Mouse (Mus musculus) liver, adult (tissue): ENCODE results near the gene Hmga1.

Source experiments
- GATA4 ChIP-seq: IDR thresholded peaks from 2 replicates; pipeline ENCODE4 v1.6.1; 2014; ENCODE audit warnings: mild to moderate bottlenecking, low read length; ENCODE audit not compliant: insufficient replicate concordance

Gene Hmga1

DNA sequence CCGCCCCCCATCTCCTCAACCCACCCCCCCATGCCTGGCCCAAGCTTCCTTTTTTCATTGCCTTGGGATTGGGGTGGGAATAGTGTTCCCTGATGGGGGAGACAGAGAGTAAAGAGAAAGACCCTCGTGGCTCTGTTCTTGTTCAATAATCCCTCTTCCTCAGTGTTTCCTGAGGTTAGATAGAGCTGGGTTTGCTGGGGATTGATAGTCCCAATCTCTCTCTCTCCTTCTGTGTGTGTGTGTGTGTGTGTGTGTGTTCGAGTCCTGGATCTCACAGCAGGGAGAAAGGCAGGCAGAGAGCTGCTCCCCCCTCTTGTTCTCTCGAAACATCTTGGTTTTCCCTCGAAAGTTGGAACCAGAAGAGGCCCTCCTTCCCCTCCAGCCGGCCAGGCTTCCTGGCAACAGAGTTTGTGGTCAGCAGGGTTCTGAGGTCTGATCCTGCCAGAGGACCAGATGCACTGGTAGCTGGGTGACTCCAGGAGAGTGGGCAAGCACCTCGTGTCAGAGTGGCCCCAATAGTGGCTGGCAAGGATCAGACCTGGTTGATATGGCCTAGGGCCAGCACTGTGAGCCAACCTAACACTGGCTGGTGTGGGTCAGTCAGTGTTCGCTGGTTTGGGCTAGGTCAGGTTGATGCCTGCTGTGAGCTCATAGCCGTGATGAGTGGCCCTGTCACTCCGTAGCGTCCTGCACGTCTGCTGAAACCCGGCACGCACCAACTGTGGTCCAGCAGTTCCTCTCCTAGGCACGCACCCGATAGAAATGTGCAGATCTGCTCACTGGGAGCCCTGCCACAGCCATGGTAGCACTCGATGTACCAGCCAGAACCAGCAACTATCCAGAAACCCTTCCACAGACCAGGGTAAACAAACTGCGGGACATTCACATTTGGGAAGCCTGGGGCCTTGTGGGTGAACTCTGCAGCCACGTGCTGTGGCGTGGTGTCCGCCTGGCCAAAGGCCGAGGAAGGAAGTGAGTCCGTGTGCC is 3.8 kb upstream of the Hmga1 start:
- no peak for TF ChIP-seq GATA4

DNA sequence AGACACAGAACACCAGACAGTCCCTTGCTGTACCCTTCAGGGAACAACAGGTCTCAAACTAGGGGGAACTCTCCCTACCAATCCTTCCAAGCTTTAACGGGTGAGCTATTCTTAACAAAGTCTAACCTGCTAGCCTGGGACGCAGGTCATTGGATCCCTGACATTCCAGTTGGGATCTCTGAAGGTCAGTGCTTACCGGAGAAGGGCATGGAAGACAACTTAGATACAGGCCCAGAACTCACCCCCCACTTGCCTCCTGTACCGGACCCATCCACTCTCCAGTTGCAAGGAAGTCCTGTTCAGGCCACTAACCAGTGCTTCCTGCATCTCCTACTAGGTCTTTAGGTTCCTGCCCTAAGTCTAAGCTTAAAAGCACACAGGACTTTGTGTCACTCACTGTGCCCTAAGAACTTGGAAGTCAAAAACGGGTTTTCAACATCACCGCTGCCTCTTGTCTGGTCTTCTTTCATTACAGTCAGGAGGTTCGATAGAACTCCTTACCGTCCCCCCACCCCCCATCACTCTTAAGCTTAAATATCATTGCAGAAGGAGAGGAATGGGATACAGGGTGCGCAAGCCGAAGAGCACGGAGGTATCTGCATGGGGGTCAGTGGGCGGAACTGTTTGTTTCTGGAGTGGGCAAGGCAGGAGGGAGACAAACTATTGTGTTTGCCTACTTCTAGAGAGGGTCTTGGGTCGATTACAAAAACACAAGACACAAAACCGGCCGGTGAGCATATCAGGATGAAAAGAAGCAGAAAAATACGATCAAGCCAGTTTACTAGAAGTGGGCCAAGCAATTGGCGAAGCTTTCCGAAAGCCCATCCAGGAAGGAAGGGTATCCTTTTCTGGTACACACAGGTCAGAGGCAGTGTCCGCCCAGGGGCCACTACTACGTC is 2.0 kb upstream of the Hmga1 start:
- TF ChIP-seq GATA4, result no peak

GRCm38 (mm10) chr17:27555075-27555511 is 1.2 kb upstream of the Hmga1 start:
- no peak for TF ChIP-seq GATA4

GRCm38 (mm10) chr17:27555512-27556172 is 655 bp upstream of the Hmga1 start:
- no peak for TF ChIP-seq GATA4

DNA sequence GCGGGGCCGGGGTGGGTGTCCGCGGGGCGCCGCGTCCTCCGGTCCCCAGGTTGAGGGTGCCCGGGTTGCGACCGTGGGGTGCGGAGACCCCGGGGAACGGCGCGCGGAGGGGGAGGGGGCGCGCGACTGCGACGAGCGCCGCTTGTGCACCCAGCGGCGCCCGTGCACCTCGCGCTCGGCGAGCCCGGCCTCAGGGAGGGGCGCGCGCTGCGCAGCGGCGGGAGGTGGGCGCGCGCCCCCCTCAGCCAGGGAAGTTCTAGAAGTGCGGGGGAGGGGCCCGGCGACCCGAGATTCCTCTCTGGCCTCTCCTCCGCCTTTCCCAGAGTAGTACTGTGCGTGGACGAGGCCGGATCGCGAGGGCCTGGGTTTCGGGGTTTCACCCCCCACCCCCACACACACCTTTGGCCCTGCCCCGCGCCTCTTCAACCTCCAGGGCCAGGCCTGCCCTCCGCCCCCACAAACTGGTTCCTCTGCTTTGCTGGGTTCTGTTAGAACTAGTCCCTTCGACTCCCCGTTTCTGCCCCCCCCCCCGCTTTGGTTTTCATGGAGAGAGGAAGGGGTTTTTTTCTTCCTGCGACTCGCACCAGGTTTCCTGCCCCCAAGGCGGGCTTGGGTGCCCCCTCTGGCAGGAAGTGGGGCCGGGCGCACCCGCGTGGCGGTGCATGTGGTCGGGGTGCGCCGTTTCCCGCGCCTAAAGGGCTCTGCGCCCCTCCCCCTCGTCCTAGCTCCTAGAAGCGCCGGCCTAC is 1.1 kb downstream of the Hmga1 start:
- TF ChIP-seq GATA4, result no peak

DNA sequence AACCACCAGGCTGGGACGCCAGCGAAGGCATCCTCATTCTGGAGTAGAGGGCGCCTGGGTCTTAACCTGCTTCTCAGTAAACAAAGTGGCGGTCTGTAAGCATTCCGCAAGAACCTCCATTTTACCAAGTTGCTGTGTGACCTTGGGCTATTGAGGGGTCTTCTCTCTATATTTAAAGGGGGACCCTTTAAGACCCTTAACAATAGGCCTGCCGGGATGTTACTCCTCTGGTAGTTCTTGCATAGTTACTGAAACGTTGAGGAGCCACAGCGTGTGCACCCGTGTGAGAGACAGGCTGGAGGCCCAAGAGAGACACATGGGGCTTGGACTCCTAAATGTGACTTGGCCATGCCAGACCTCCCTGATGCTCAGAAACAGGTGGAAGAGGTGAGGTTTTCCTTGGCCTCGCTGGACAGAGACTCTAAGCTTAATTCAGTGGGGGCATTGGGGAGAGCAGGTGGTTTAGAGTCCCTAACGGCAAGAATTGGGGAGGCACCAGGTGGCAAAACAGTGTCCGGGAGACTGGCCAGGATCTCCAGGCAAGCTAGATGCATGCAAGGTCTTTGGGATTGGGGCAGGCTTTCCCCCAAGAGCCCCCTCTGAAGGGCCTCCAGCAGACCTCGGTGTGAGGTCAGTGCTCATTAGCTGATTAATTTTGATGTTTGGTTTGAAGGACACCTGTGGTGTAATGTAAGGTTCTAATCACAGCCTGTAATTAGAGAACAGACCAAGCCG is 1.8 kb downstream of the Hmga1 start:
- no peak for TF ChIP-seq GATA4

DNA sequence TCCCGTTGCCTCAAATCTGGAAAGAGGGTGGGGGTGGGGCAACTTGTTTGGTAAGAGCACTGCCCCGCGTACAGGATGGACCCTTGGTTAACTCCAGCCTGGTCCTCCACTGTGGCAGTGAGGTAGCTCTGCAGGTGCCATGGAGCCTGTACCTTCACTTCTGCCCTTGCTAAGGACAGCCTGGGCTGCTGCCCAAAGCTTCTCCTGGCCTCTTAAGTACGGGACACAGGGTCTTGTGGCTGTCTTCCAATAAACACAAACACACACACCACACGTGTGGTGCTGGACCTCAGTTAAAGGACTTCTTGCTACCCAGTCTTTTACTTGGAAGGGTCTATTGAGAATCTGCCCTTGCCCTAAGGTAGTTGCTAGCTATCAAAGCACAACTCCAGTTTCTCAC is 2.5 kb downstream of the Hmga1 start:
- TF ChIP-seq GATA4, result no peak

DNA sequence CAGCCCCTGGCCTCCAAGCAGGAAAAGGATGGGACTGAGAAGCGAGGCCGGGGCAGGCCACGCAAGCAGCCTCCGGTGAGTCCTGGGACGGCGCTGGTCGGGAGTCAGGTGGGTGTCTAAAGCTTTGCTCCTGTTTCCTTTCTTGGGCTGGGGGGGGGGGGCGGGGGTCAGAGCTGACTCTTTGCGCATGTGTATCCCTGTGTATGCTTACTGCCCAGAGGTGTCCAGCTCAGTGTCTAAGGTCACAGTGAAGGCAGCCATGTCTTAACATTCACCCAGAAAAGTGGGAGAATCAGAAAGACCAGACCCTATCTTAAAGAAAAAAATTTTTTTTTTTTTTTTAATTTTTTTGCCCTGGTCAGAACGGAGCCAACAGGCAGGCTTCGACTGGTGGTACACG is 3.3 kb downstream of the Hmga1 start:
- TF ChIP-seq GATA4, result no peak

- TF ChIP-seq GATA4, result no peak
These were observed 4.7 kb downstream of the Hmga1 start for GRCm38 (mm10) chr17:27560926-27561480.

- TF ChIP-seq GATA4, result no peak
These were observed 5.7 kb downstream of the Hmga1 start for GRCm38 (mm10) chr17:27561809-27562526.

DNA sequence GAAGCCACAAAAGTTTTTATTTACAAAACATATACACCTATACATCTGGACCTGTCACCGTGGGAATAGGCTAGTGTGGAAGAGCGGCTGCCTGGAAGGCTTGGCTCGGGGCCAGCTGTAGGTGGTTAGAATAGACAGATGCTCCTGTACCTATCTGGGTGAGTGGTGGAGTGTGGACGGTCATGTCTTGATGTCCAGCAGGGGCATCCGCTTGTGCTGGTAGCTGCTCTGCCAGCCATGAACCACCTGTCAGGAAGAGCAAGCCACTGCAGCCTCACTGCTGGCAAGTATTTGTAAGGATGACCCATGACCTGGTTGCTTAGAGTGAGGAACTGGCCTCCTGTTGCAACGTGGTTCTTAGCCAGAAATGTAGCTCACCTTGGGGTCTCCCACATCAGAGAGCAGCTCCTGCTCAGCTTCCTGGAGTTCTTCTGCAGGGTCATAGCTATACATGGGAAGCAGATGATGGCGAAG is 7.5 kb downstream of the Hmga1 start:
- TF ChIP-seq GATA4, result no peak

- TF ChIP-seq GATA4, result no peak
These were observed 8.3 kb downstream of the Hmga1 start for GRCm38 (mm10) chr17:27564391-27565162.
